Mouse (Mus musculus): ENCODE results near the gene Tecr.
"Not testable (repeated sequence)": the region's sequence is repeated elsewhere in the genome, so short reads cannot be mapped to it uniquely, and the experiment has no call there.

Tecr gene

DNA sequence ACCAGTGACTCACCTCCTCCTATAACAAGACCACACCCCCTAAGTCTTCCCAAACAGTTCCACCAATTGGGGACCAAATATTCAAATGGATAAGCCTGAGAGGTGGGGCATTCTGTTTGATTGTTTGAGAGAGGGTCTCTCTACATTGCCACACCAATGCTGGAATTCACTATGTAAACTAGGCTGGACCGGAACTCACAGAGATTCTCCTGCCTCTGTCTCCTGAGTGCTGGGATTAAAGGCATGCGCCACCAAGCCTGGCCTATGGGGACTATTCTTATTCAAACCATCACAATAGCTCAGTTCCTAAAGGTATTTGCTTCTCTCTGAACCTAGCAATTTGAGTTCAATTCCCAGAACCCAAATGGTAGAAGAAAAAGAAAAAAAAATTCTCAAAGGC, 10.8 kb upstream of the Tecr start:
- no peak for DNase-seq (ENCODE audit: low spot score)

DNA sequence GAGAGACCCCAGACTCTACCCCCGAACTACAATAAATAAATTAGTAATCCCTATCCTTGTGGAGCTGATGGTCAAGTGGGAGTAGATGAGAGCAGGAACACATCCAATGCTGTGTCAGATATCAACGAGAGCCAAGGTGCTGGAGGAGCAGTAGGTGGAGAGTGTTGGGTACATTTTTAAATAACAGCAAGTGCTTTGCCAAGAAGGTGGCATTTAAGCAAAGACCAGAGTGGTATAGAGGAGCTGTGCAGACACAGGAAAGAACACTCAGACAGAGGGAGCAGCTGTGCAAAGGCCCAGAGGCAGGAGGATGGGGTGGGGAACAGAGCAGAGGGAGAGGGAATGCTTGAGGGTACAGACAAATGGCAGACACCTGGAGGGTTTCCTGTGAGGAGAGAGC, 9.3 kb upstream of the Tecr start:
- no peak for DNase-seq (ENCODE audit: low spot score)

DNA sequence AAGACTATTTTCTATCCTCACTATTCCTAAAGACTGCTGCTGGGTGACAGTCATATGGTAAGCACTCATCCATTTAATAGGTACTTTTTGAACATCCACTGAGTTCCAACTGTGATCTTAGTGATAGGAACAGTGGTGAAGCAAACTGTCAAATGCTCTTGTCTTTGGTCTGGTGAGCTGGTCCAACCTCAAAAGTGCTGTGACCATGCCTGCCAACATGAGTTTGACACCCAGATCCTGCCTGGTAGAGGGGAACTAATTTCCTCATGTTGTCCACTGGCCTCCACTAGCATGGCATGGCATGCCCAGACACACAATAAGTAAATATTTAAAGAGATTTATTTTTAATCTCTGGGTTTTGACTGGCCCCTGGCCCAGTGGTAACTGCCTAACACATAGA, 8.9 kb upstream of the Tecr start:
- DNase-seq (ENCODE audit: low spot score) = no peak

DNA sequence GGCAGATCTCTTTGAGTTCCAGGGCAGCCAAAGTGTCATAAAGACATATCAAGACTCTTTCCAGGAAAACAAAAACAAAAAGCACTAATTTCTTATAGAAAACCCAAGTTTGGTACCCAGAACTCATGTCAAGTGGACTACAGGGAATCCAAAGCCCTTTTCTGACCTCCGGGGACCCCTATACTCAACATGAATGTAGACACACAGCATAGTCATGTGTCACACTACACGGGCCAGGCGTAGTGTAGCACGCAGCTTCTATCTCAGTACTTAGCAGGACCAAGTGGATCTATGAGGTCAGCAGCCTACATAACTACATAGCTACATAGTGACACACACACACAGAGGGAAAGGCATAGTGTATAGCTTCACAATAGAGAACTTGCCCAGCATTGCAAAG, 5.9 kb upstream of the Tecr start:
- no peak for DNase-seq (ENCODE audit: low spot score)

DNA sequence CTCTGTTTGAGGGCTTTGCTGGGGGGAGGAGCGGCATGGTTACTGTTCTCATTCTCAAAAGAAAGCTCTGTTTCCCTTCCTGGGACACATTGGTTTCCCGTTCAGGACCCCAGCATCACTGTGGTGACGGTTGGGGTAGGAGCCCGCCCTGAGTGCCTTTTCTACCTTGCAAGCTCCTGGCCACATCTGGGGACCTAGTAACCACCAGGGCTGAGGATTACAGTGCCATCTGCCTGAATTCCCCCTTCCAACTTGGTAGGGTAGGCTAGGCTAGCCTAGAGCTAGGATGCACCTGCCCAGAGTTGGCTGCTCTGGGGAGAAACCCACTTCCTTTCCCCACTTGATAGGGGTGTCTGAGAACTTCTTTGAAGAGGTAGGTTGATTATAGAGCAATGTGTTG, 4.2 kb upstream of the Tecr start:
- DNase-seq (ENCODE audit: low spot score) = no peak

DNA sequence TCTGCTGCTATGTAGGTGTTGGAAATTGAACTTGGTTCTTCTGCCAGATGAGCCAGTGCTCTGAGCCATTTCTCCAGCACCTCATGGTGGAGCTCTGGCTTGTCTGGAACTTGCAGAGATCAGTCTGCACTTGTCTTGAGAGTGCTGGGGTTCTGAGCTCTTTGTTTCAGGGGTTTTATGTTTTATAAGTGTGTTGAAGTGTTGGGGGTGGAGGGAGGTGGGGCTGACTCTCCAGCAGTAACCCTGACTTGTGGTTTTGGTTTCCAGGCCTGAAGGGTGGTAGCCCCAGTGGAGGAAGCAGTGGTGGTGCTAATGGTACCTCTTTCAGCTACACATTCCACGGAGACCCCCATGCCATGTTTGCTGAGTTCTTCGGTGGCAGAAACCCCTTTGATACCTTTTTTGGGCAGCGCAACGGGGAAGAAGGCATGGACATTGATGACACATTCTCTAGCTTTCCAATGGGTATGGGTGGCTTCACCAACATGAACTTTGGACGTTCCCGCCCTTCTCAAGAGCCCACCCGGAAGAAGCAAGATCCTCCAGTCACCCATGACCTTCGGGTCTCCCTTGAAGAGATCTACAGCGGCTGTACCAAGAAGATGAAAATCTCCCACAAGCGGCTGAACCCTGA, 1.9 kb upstream of the Tecr start:
- DNase-seq (ENCODE audit: low spot score) = no peak

DNA sequence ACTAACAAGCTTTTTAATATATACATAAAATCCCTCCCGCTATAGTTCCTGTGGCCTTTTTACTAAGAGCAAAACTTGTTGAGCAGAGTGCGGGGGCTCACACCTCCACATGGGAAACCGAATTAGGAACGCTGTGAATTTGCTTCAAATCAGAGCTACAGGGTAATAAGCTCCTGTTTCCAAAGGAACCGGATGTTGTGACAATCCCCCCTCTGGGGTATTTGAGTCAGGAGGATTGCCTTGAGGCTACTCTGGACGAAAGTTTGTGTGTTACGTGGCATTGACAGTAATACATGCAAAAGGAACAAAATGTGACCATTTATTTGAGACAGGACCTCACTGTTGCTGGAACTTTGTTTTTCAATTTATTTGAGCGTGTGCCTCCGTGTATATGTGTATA, 1.3 kb upstream of the Tecr start:
- DNase-seq (ENCODE audit: low spot score) = no peak

DNA sequence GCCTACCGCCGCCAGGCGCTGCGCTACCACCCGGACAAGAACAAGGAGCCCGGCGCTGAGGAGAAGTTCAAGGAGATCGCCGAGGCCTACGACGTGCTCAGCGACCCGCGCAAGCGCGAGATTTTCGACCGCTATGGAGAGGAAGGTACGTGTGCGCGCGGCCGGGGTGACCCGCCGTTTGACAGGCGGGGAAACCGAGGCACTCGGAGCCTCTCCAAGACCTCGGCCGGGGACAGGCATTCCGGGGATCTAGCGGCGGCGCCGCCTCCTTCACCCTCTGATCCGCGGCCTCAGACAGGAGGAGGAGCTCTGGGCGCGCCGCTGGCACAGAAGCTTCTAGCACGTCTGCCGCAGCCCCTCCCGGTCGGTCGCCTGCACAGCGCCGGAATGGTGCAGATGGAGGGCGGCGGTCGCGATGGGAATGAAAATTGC, 643 bp upstream of the Tecr start:
- DNase-seq (ENCODE audit: low spot score) = peak; percentile 77

DNA sequence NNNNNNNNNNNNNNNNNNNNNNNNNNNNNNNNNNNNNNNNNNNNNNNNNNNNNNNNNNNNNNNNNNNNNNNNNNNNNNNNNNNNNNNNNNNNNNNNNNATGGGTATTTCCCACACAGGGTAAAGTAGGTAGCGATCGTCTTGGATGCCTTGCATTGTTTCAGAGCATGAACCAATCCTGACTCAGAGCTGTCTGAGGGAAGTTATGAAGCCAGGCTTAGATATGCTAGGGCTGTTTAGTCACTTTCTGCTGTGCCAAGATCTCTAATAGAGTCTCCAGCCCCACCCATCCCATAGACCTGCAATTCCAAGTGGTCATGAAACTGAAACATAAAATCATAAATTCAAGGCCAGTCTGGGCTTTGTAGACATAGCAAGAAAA, 5.1 kb downstream of the Tecr start:
- no peak for DNase-seq (ENCODE audit: low spot score)

DNA sequence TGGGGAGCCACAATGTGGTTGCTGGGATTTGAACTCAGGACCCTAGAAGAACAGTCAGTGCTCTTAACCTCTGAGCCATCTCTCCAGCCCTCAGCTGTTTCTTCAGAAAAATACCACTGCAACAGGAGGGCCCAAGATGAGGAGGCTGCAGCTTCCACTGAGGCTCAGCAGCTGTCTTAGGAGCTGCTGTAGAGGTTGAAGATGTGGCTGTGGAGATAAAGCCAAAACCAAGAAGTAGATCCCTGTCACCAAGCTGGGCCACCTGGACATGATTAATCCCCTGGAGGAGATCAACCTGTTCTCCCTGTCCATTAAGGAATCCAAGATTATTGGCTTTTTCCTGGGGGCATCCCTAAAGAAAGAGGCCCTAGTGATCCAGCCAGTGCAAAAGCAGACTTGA, 8.0 kb downstream of the Tecr start:
- no peak for DNase-seq (ENCODE audit: low spot score)

DNA sequence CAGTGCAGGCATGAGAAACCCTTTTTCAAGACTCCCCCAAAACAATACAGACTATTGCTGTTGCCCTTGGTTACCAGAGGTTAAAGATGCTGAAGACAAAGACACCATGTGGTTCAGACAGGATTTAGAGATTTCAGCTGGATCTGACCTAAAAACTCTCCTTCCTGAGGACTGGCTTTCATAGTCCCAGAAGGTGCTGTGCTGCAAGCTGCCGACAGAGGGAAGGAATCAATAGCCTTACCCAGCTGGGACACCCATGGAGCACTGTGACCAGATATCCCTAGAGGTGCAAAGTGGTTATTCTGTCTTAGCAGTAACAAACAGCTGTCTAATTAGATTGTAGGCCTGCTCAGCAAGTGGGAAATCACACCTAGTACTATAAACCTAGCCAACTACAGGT, 9.6 kb downstream of the Tecr start:
- DNase-seq (ENCODE audit: low spot score) = no peak

DNA sequence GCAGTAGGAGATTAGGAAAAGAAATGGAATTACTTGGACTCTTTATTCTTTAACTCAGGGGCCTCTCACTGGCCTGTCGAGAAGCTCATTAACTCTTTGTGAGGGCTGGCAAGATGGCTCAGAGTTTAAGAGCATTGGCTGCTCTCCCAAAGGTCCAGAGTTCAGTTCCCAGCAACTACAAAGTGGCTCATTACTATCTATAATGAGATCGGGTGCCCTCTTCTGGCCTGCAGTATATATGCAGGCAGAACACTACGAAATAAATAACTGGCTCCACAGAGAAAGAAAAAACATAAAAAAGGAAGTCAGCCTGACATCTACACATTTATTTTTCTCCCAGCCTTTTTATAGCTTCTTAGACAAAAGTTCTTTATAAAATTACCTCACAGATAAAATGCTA, 11.4 kb downstream of the Tecr start:
- DNase-seq (ENCODE audit: low spot score) = no peak

DNA sequence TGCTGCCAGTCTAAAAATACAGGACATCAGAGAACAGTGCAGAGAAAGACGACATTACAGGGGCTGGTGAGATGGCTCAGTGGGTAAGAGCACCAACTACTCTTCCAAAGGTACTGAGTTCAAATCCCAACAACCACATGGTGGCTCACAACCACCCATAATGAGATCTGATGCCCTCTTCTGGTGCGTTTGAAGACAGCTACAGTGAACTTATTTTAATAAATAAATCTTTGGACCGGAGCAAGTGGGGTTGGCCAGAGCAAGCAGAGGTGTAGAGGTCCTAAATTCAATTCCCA, 12.8 kb downstream of the Tecr start:
- not testable (repeated sequence) for DNase-seq (ENCODE audit: low spot score)

DNA sequence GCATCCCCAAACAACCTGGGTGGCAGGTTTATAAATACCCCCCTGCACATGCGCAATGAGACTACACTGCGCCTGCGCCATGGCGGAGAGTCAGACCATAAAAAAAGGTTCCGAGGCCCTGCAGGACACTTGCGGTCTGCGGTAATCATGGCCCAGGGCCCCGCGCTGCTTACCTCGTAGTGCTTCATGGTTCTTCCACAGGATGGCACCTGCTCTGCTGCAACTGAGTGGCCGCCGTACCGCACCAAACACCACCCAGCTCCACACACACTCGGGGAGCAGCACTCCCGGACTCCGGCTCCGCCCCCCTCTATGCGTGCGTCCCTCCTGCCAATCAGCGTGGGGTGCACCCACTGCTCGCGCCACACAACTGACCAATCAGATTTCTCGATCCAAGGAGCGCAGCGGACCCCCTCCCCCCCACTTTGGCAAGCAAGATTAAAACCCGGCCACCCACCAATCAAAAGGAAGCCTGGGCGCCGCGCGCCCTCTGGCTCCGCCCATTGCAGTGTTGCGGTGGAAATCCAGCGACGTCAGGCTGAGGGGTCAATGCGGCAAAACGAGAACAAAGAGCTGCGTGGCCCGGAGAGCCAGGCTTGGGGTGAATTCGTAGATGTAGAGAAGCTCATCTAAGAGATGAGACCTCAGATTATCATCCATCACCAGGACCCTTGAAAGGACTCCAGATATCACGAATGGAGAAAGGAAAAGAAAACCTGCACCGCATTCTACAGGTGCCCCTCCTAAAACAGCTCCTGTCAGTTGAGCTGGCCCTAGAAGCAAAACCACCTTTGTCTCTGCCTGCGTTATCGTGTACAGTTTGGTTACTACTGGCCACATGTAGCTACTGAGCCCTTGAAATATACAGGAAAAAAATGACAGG, 13.4 kb downstream of the Tecr start:
- DNase-seq (ENCODE audit: low spot score) = peak; percentile 97

DNA sequence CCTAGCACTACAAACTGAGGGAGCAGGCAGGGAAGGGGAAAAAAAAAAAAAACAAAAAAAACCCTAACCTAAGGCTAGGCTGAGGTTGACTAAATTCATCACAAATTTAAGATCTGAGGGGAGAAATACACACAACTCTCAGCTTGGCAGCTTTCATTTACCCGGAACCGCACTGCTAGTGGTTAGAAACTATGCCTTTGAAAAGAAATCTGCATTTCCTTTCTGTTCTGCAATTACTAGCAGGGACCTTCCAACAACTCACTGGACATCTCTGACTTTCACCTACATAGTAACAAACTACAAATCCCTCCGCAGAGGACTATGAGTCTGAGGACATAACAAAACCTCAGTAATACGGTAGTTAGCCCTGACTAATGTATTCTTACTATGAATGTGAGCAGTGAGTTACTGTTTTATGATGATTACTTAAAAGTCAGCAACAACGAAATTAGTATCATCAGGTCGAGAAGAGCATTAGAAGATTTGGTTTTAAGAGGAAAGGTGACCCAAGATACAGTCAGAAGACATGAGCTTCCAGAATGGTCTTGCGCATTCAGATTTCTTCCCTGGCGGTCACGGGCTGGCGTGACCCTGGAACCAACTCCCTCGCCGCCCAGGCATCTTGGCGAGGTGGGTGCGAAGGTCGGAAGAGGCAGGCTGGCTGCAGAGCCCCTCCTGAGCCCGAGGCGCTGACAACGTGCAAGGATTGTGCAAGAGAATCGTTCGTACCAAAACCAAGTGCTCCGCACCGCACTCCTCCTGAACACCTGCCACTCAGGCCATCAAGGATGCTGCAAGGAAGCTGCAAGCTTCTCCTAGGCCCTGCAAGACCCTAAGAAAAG, 14.2 kb downstream of the Tecr start:
- DNase-seq (ENCODE audit: low spot score) = no peak

DNA sequence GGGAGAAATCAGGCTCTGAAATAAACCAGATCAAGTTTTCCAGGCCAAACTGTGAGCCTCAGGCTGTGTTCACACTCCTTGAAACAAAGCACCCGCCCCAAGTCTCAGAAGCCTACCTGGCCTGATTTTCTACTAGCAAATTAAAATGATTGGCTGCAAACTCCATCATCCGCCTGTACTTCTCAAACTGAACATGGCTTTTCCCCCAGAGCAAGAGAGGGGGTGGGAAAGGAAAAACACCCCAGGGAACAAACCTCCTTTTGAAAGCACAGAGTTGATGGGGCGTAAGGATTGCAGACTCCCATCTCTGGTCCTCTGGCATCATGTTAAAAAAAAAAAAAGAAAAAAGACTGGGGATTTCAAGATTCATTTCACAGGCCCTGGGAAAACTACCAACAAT, 15.1 kb downstream of the Tecr start:
- DNase-seq (ENCODE audit: low spot score) = no peak

DNA sequence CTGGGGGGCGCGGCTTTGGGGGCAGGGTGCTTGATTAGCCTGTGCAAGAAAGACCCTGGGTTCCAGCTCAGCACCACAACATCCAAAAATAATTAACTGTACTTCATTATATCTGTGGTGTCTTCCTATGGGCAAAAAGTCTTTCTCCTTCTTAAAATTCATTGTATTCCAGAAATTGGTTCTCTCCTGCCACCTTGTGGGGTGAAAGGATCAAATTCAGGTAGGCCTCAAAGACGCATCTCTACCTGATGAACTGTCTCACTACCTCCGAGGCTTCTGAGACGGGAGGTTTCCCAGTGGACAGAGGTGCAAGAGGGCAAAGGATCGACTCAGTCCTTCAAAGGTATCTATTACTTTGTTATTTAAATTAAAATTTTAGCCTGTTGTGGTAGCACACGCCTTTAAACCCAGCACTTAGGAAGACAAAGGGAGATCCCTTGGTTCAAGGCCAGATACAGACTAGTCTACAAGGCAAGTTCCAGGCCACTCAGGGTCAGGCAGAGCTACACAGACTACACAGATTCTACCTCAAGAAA, 17.2 kb downstream of the Tecr start:
- no peak for DNase-seq (ENCODE audit: low spot score)

DNA sequence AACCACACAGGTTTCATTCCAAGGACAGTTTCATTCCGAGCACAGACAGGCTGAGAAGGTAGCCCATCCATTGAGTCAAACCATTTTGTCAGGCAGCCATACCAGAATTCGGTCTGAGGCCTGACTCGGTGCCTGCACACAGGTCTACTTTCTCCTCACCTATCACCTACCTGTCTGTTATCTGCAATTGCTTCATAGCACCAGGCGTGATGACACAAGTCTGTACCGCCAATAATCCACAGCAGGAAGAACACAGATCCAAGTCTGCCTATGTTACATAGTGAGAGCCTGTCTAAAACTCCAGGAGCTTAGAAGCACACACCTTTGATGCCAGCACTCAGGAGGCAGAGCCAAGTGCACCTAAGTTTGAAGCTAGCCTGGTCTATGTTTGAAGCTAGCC, 18.9 kb downstream of the Tecr start:
- no peak for DNase-seq (ENCODE audit: low spot score)

DNA sequence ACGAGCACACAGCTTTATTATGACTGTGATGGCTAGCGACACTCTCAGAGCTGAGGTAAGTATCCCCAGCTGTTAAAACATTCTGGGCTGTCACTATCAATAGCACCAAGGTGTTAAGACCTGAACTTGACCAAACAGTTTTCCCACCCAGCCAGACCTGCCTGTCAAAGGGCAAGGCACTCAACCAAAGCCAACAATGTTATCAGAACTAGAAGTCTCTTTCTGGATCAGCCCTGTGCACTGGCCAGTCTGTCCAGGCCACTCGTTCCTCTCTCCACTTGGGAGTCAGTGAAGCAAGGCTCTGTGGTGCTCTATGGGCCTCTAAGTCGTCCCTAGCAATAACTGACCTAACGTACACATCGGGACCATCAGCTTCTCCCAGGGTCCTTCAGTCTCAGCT, 20.1 kb downstream of the Tecr start:
- DNase-seq (ENCODE audit: low spot score) = no peak

DNA sequence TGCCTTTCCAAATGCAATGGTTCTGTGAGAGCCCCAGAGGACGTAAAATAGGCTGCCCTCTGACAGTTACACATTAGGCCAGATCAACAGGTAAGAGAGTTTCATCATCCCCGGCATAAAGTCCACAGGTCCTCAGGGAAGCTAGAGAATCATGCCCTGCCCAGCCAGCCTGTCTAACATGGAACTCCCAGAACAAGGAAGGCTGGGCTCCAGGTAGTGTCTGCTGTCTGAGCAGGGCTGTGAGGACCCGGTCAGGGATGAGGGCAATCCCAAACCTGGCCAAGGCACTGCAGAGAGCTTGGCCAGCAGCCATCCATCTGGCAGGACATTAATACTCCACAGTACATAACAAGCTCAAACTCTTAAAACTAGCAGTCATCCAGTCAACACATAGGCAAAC, 22.4 kb downstream of the Tecr start:
- no peak for DNase-seq (ENCODE audit: low spot score)

DNA sequence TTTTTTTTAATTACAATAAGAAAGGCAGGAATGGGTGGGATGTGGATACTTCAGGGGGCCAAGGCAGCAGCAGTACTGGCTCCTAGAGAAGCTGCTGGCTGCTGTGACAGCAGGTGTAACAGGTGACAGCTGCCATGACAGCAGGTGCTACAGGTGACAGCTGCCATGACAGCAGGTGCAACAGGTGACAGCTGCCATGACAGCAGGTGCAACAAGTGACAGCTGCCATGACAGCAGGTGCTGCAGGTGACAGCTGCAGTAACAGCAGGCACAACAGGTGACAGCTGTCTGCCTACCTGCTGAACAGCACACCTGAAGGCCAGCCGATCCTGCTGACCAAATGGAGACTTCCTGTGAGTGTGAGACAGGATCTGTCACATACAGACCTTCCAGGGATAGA, 23.0 kb downstream of the Tecr start:
- DNase-seq (ENCODE audit: low spot score) = no peak

DNA sequence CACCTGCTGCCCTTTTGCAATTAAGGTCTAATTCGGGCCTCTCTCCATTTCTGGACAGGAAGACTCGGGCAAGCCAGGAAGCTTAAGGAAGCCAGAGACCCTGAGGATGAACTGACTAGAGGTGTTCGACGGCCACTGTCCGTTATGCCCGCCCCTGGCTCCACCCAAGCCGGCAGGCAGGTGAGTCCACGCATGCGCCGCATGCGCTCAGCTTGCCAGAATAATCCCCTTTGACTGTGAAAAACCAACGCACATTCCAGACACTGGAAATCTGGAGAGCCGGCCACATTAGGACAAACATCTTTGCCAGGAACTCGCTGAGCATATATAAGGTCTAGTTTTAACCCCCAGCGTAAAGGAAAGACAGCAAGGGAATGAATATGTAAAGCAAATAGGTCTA, 24.5 kb downstream of the Tecr start:
- DNase-seq (ENCODE audit: low spot score) = no peak

DNA sequence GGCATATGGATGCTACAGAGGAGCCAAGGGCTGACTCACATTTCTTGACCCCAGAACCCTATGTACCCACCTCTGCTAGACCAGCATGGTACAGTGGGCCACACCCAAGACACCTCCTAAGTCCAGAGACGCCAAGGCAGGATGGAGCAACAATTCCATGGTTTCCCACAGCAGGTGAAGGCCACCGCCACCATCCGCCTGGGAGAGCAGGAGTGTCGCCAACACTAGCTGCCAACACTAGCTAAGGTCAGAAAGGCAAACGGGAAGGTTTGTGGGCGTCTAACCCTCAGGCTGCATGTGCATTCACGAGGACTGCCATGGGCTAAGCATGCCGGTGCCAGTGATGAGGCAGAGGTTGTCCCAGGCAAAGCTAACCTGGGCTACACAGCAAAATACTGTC, 25.5 kb downstream of the Tecr start:
- DNase-seq (ENCODE audit: low spot score) = no peak

Data from ovary, adult 18-20 months (tissue).